Mouse (Mus musculus) embryonic facial prominence, embryonic 11.5 days (tissue): Measurements from ENCODE around the gene Phkg1. TPM values are rescaled to one million over a fixed set of nuclear protein-coding genes. Genes with fewer than 3 reads are reported as not detected.

ENCODE experiments used
- ATAC-seq: fragments of 200-750 bp; cut with Nextera tagmentation; replicated peaks from 2 replicates; pipeline ENCODE4 v1.8.0; 2017; ENCODE audit warnings: low read depth; ENCODE audit not compliant: insufficient number of reproducible peaks, low FRiP score, low TSS enrichment
- DNase-seq: peaks from one replicate; pipeline ENCODE4 v3.0.0-alpha.2; 2015; ENCODE audit warnings: low spot score
- H3K27ac ChIP-seq: fragments of 300-500 bp; sonication (generic); replicated peaks from 2 replicates; pipeline ENCODE4 v1.5.1; 2014; ENCODE audit warnings: mild to moderate bottlenecking, low read depth, low read length, control low read depth
- H3K27me3 ChIP-seq: fragments of 300-500 bp; sonication (generic); 2 replicates; pipeline ENCODE4 v1.6.1; 2014; ENCODE audit warnings: mild to moderate bottlenecking, low read length, moderate library complexity, mixed read lengths; ENCODE audit not compliant: control insufficient read depth, insufficient read depth
- H3K36me3 ChIP-seq: fragments of 300-500 bp; sonication (generic); replicated peaks from 2 replicates; pipeline ENCODE4 v1.6.1; 2014; ENCODE audit warnings: low read depth, mild to moderate bottlenecking, low read length, moderate library complexity, mixed read lengths; ENCODE audit not compliant: control insufficient read depth, insufficient read depth
- H3K4me1 ChIP-seq: fragments of 300-500 bp; sonication (generic); 2 replicates; pipeline ENCODE4 v1.6.1; 2014; ENCODE audit warnings: low read length, mixed read lengths; ENCODE audit not compliant: control insufficient read depth, insufficient read depth
- H3K4me2 ChIP-seq: fragments of 300-500 bp; sonication (generic); 2 replicates; pipeline ENCODE4 v1.6.1; 2014; ENCODE audit warnings: low read depth, mild to moderate bottlenecking, control low read depth, low read length, moderate library complexity
- H3K4me3 ChIP-seq: fragments of 300-500 bp; sonication (generic); 2 replicates; pipeline ENCODE4 v1.5.1; 2014; ENCODE audit warnings: low read depth, low read length, control low read depth
- H3K9ac ChIP-seq: fragments of 300-500 bp; sonication (generic); replicated peaks from 2 replicates; pipeline ENCODE4 v1.6.1; 2014; ENCODE audit warnings: mild to moderate bottlenecking, control low read depth, low read length
- H3K9me3 ChIP-seq: fragments of 300-500 bp; sonication (generic); replicated peaks from 2 replicates; pipeline ENCODE4 v1.6.1; 2016; ENCODE audit warnings: mild to moderate bottlenecking, low read length, inconsistent platforms, mixed read lengths; ENCODE audit not compliant: control insufficient read depth
- WGBS: fragments of 180-500 bp; shearing (Covaris S2); extraction: QIAGEN DNeasy Blood & Tissue Kit; methylation state at CpG from one replicate; pipeline ENCODE4 v1.1.7; 2014; 5-methylcytosine and 5-hydroxymethylcytosine counted together
- polyA plus RNA-seq: library from polyadenylated mRNA; unstranded; fragments of >200 nt; fragmentation: Nextera tagmentation; extraction: Ambion mirVana; gene quantifications from 2 replicates; pipeline ENCODE4 v1.2.1, GENCODE M21; 2014

Phkg1 gene
- polyA plus RNA-seq, 1 experiment from 2014 or later: 0.13 TPM

DNA sequence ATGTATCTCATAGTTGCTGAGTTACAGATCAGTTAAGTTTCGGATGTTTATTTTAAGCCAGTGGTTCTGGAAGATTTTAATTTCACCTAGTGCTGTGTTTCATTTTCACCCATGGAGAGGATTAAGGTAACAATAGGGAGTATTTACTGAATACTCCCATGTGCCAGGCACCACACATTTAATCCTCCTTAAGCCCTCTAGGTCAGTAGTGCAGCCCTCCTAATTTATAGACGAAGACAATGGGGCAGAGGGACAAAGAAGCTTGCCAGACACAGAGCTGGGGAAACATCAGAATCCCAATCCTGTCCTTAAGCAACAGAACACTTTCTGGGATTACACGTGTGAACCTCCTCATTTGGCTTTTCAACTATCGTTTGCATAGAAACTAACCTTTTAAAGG lies 38.6 kb upstream of the Phkg1 start:
- ATAC-seq (no peak), DNase-seq (no peak)
- WGBS: 45% methylated on average over 4 of the region's 4 CpGs
- Histone ChIP-seq H3K36me3 (no peaks in the 10 kb centered on the region), H3K4me2 (no peak overlapping the region), H3K9me3 (no peaks in the 10 kb centered on the region), H3K27ac (no peak overlapping the region), H3K4me1 (no peaks in the 10 kb centered on the region), H3K4me3 (no peak overlapping the region), H3K27me3 (no peaks in the 10 kb centered on the region), H3K9ac (no peak overlapping the region)

DNA sequence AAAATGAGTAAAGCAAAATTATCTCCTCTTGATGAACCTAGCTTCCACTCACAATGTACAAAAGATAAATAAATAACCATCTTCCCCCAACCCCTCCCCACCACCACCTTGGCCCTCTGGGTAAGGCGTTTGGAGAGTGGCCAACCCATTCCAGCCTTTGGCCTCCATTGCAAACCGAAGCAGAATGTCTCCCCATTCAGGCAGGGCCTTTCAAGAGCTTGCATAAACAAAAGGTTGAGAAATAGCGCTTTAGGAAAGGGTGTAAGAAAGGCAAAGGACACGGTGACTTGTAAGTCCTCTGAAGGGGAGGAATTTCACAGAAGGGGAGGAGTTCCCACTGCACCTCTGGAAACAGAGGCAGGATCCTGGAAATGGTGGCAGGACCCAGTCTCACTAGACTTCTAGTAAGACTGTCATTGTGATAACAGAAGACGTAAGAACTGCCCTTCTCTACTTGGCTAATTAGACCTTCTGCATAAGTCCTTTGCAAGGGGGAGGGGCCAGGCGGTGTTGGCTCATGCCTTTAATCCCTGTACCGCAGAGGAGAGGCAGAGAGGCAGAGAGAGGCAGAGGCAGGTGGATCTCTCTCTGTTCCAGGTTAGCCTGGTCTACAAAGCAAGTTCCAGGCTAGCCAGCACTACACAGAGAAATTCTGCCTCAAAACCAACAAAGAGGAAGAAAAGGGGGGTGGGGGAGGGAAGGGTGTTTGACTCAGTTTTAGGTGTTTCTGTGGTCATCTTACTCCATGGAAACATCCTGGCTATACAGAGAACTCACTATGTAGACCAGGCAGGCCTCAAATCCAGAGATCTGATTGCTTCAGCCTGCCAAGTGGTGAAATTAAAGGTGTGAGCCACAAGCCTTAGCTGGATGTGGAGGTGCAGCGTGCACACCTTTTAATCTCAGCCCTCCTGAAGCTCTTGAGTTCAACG lies 31.8 kb upstream of the Phkg1 start:
- no peak for DNase-seq
- H3K27ac ChIP-seq: no peak overlapping the region
- H3K4me2 ChIP-seq: no peak overlapping the region
- H3K9ac ChIP-seq: no peak overlapping the region
- no peaks in the 10 kb centered on the region for H3K9me3 ChIP-seq
- WGBS: 55% methylated on average over 9 of the region's 9 CpGs
- no peaks in the 10 kb centered on the region for H3K4me1 ChIP-seq
- H3K4me3 ChIP-seq: no peak overlapping the region
- no peak for ATAC-seq
- no peaks in the 10 kb centered on the region for H3K27me3 ChIP-seq
- no peaks in the 10 kb centered on the region for H3K36me3 ChIP-seq

- no peak for ATAC-seq
- DNase-seq: no peak
- H3K27ac ChIP-seq: no peak overlapping the region
- H3K4me1 ChIP-seq: no peaks in the 10 kb centered on the region
- WGBS: 80% methylated on average over 5 of the region's 5 CpGs
- no peaks in the 10 kb centered on the region for H3K9me3 ChIP-seq
- H3K36me3 ChIP-seq: no peaks in the 10 kb centered on the region
- no peak overlapping the region for H3K4me2 ChIP-seq
- no peak overlapping the region for H3K4me3 ChIP-seq
- H3K9ac ChIP-seq: no peak overlapping the region
- no peaks in the 10 kb centered on the region for H3K27me3 ChIP-seq
These were observed 27.6 kb upstream of the Phkg1 start for GRCm38 (mm10) chr5:129925933-129926332.

- no peak overlapping the region for H3K4me3 ChIP-seq
- no peak overlapping the region for H3K9ac ChIP-seq
- WGBS: 89% methylated on average over 8 of the region's 8 CpGs
- no peak overlapping the region for H3K27ac ChIP-seq
- H3K27me3 ChIP-seq: no peaks in the 10 kb centered on the region
- DNase-seq (no peak), ATAC-seq (no peak)
- no peaks in the 10 kb centered on the region for H3K9me3 ChIP-seq
- H3K4me1 ChIP-seq: no peaks in the 10 kb centered on the region
- H3K4me2 ChIP-seq: no peak overlapping the region
- no peaks in the 10 kb centered on the region for H3K36me3 ChIP-seq
These were observed 26.6 kb upstream of the Phkg1 start for GRCm38 (mm10) chr5:129924820-129925452.

DNA sequence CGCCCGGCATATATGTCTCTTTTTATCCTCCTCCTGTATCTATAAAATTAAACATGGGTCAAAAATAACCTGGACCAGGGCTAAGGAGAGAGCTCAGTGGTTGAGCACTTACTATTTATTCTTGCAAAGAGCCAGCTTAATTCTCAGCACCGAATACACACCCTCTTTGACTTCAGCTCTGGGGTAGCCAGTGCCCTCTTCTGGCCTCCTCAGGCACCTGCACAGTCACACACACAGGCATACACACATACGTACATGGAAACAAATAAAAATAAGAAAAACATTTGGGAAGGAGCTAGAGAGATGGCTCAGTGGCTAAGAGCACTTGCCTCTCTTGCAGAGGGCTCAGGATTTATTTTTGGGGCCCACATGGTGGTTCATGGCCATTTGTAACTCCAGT lies 23.6 kb upstream of the Phkg1 start:
- H3K27ac ChIP-seq: no peak overlapping the region
- no peak for DNase-seq
- H3K9me3 ChIP-seq: no peaks in the 10 kb centered on the region
- H3K4me2 ChIP-seq: no peak overlapping the region
- no peak overlapping the region for H3K9ac ChIP-seq
- WGBS: 89% methylated on average over 4 of the region's 4 CpGs
- no peaks in the 10 kb centered on the region for H3K36me3 ChIP-seq
- H3K4me3 ChIP-seq: no peak overlapping the region
- no peaks in the 10 kb centered on the region for H3K4me1 ChIP-seq
- ATAC-seq: no peak
- H3K27me3 ChIP-seq: no peaks in the 10 kb centered on the region

- 64% methylated on average over 8 of the region's 8 CpGs for WGBS
- Histone ChIP-seq H3K4me3 (no peak overlapping the region), H3K9me3 (no peaks in the 10 kb centered on the region), H3K36me3 (no peaks in the 10 kb centered on the region), H3K4me1 (no peaks in the 10 kb centered on the region), H3K9ac (no peak overlapping the region), H3K27me3 (no peaks in the 10 kb centered on the region), H3K27ac (no peak overlapping the region), H3K4me2 (no peak overlapping the region)
- DNase-seq: no peak
- no peak for ATAC-seq
These were observed 21.0 kb upstream of the Phkg1 start for GRCm38 (mm10) chr5:129919320-129919719.

GRCm38 (mm10) chr5:129918752-129919151 lies 20.4 kb upstream of the Phkg1 start:
- Histone ChIP-seq H3K9ac (no peak overlapping the region), H3K4me2 (no peak overlapping the region), H3K36me3 (no peaks in the 10 kb centered on the region), H3K27me3 (no peaks in the 10 kb centered on the region), H3K4me1 (no peaks in the 10 kb centered on the region), H3K4me3 (no peak overlapping the region), H3K9me3 (no peaks in the 10 kb centered on the region), H3K27ac (no peak overlapping the region)
- ATAC-seq (no peak), DNase-seq (no peak)
- whole genome bisulfite sequencing: 81% methylated on average over 9 of the region's 9 CpGs

DNA sequence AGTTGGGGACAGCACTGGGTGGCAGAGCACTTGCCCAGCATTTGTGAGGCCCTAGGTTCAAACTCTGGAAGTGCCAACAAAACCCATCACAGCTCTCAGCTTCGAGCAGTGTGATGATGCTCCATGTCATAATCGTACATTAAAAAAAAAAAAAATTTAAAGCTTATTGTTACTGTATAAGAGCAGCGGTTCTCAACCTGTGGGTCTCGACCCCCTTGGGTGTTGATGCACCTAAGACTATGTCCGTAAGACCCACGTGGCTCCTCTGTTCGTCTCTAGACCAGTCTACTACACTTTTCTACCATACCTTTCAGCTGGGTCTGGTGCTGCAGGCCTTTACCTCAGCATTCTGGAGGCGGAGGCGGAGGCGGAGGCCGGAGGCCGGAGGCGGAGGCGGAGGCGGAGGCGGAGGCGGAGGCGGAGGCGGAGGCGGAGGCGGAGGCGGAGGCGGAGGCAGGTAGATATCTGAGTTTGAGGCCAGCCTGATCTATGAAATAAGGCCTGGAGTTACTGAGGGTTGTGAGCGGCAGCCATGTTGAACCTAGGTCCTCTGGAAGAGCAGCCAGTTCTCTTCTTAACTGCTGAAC lies 19.8 kb upstream of the Phkg1 start:
- H3K4me1 ChIP-seq: no peaks in the 10 kb centered on the region
- ATAC-seq (no peak), DNase-seq (no peak)
- H3K27ac ChIP-seq: no peak overlapping the region
- 88% methylated on average over 24 of the region's 24 CpGs for WGBS
- H3K36me3 ChIP-seq: no peaks in the 10 kb centered on the region
- no peak overlapping the region for H3K4me2 ChIP-seq
- no peak overlapping the region for H3K4me3 ChIP-seq
- H3K9ac ChIP-seq: no peak overlapping the region
- H3K27me3 ChIP-seq: no peaks in the 10 kb centered on the region
- no peaks in the 10 kb centered on the region for H3K9me3 ChIP-seq
